Mouse (Mus musculus): ENCODE measurements at regions not wholly inside any gene's neighbourhood (a gene's known extent, or its start where the extent isn't known, plus 50 kb on each side); places are given as distances from the start of the nearest gene placed in this dataset.

GRCm38 (mm10) chr6:49990522-49990858 lies 119.6 kb upstream of the Mpp6 start:
- DNase-seq (ENCODE audit: low read depth, low spot score): no peak

GRCm38 (mm10) chr6:49999365-49999764 lies 110.7 kb upstream of the Mpp6 start:
- DNase-seq (ENCODE audit: low read depth, low spot score): no peak

- no peak for DNase-seq (ENCODE audit: low read depth, low spot score)
Measured at GRCm38 (mm10) chr6:50008074-50008473, 102.0 kb upstream of the Mpp6 start.

- DNase-seq (ENCODE audit: low read depth, low spot score): no peak
Measured at GRCm38 (mm10) chr6:50008869-50009268, 101.2 kb upstream of the Mpp6 start.

- no peak for DNase-seq (ENCODE audit: low read depth, low spot score)
Measured at GRCm38 (mm10) chr6:50009339-50009738, 100.7 kb upstream of the Mpp6 start.

GRCm38 (mm10) chr6:50009856-50010255 lies 100.2 kb upstream of the Mpp6 start:
- peak; percentile 32 for DNase-seq (ENCODE audit: low read depth, low spot score)

- DNase-seq (ENCODE audit: low read depth, low spot score): no peak
Measured at GRCm38 (mm10) chr6:50011071-50011470, 99.0 kb upstream of the Mpp6 start.

- DNase-seq (ENCODE audit: low read depth, low spot score): no peak
Measured at GRCm38 (mm10) chr6:50011746-50012453, 98.1 kb upstream of the Mpp6 start.

- DNase-seq (ENCODE audit: low read depth, low spot score): no peak
Measured at GRCm38 (mm10) chr6:50013067-50013466, 97.0 kb upstream of the Mpp6 start.

- DNase-seq (ENCODE audit: low read depth, low spot score): no peak
Measured at GRCm38 (mm10) chr6:50013842-50014241, 96.2 kb upstream of the Mpp6 start.

- DNase-seq (ENCODE audit: low read depth, low spot score): no peak
Measured at GRCm38 (mm10) chr6:50027981-50028380, 82.1 kb upstream of the Mpp6 start.

- no peak for DNase-seq (ENCODE audit: low read depth, low spot score)
Measured at GRCm38 (mm10) chr6:50029895-50030515, 80.0 kb upstream of the Mpp6 start.

- no peak for DNase-seq (ENCODE audit: low read depth, low spot score)
Measured at GRCm38 (mm10) chr6:50031356-50031755, 78.7 kb upstream of the Mpp6 start.

- no peak for DNase-seq (ENCODE audit: low read depth, low spot score)
Measured at GRCm38 (mm10) chr6:50032894-50033595, 77.0 kb upstream of the Mpp6 start.

GRCm38 (mm10) chr6:50037614-50038013 lies 72.4 kb upstream of the Mpp6 start:
- no peak for DNase-seq (ENCODE audit: low read depth, low spot score)

- no peak for DNase-seq (ENCODE audit: low read depth, low spot score)
Measured at GRCm38 (mm10) chr6:50038369-50038768, 71.7 kb upstream of the Mpp6 start.

- DNase-seq (ENCODE audit: low read depth, low spot score): no peak
Measured at GRCm38 (mm10) chr6:50041044-50041443, 69.0 kb upstream of the Mpp6 start.

- DNase-seq (ENCODE audit: low read depth, low spot score): no peak
Measured at GRCm38 (mm10) chr6:50042127-50042526, 67.9 kb upstream of the Mpp6 start.

- DNase-seq (ENCODE audit: low read depth, low spot score): no peak
Measured at GRCm38 (mm10) chr6:50044165-50044564, 65.9 kb upstream of the Mpp6 start.

- DNase-seq (ENCODE audit: low read depth, low spot score): no peak
Measured at GRCm38 (mm10) chr6:50046721-50047120, 63.3 kb upstream of the Mpp6 start.

GRCm38 (mm10) chr6:50052416-50052815 lies 57.6 kb upstream of the Mpp6 start:
- DNase-seq (ENCODE audit: low read depth, low spot score): no peak

GRCm38 (mm10) chr6:50053086-50053485 lies 57.0 kb upstream of the Mpp6 start:
- DNase-seq (ENCODE audit: low read depth, low spot score): no peak

- no peak for DNase-seq (ENCODE audit: low read depth, low spot score)
Measured at GRCm38 (mm10) chr6:50054233-50054632, 55.8 kb upstream of the Mpp6 start.

All from brain, embryonic 18.5 days (tissue).